Comparison of ENCODE assay signal across 26 mouse cellular contexts in the genomic region with DNA sequence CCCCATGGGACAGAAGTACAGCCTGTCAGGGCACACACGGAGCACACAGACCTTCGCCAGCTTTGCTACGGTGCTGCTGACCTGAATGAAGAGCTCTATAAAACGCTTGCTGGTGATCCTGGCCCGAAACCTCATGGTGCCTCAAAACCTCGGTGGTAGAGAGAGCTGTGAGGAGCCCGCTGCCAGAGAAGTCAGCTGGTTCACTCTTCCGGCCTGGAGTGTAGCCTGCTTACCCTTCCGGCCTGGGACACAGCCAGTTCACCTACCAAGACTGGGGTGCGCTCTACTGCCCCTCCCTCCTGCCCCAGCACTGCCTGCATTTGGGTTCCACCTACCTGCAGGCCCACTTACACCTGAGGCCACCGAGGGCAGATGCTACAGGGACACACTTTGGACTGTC. TPM values are rescaled to one million over a fixed set of nuclear protein-coding genes. Genes with fewer than 3 reads are reported as not detected.
DNase-seq lines count a peak whose midpoint lies in the region; ATAC-seq and TF ChIP-seq lines count a peak whose summit lies in the region.
"Had no signal": no experiment of that assay in that cellular context is flagged by ENCODE, and none has a peak within 500 bp of the region (broad histone marks: within the 10 kb centered on the region; RNA-seq: fewer than 3 reads in every experiment).

A gene (minus strand): TSS at position 220 of the 400 bp plus-strand sequence.

- in situ Hi-C loops in ES-E14 (cut with MboI; ENCODE audit: low sequenced_read_pairs in 2 of 2, unreplicated experiment in 2 of 2), result no loop called here

- H3K27ac ChIP-seq in heart, embryonic 11.5 days (ENCODE audit: low read depth, low read length), result no peak within 1 kb of the TSS
- 0 out of 2 replicates have a peak within 1 kb of the TSS, but pooled peaks have one; percentile 1 for H3K27ac ChIP-seq in spleen, adult 2 months (ENCODE audit: insufficient read depth, low read length)
- H3K27ac ChIP-seq in ES-E14 (ENCODE audit: insufficient read depth, low read depth, low read length, poor library complexity, severe bottlenecking), result no peak within 1 kb of the TSS
- H3K27ac ChIP-seq: forebrain, embryonic 10.5 days; hindbrain, embryonic 13.5 days; midbrain, embryonic 10.5 days had no signal

- TF ChIP-seq POLR2A in spleen, adult 2 months (IDR thresholded peaks at IDR 0.05; ENCODE audit: low read depth, low read length), result no peak

- ATAC-seq in heart, embryonic 11.5 days (replicated peaks; ENCODE audit: insufficient number of reproducible peaks, low FRiP score, low TSS enrichment), result no peak
- ATAC-seq in megakaryocyte-erythroid progenitor cell, adult 5-6 weeks (replicated peaks; ENCODE audit: low FRiP score, low TSS enrichment, poor library complexity, severe bottlenecking), result 0 out of 2 replicates have a peak, but pooled peaks have one; percentile 29
- ATAC-seq: forebrain, postnatal 0 days; inflammation-experienced regulatory T-cells, adult 6 months had no signal

- peak; percentile 86 for DNase-seq in heart, adult 11 months
- no peak for DNase-seq in spleen, adult 2 months (ENCODE audit: low read depth in 1 of 2, low spot score in 2 of 2)
- no peak for DNase-seq in spleen, adult 12 weeks (ENCODE audit: low spot score)
- no peak for DNase-seq in ES-E14 (ENCODE audit: low read depth, low spot score)
- DNase-seq in frontal cortex, postnatal 14 days (ENCODE audit: low spot score in 2 of 2), result no peak
- no peak for DNase-seq in ovary, adult 18-20 months (ENCODE audit: low spot score)
- DNase-seq: adrenal gland, postnatal 36 days; B cell, adult 2 months; forebrain, postnatal 0 days; heart, adult 18-20 months; kidney, adult 8-10 months; kidney, postnatal 14 days; left cerebral cortex, postnatal 4 days; liver; lung, postnatal 14 days; thymus, postnatal 25 days had no signal

- no peaks in the 10 kb centered on the region for H3K36me3 ChIP-seq in heart, embryonic 11.5 days (ENCODE audit: control insufficient read depth, insufficient read depth, low read length)
- no peaks in the 10 kb centered on the region for H3K36me3 ChIP-seq in spleen, adult 2 months (ENCODE audit: control insufficient read depth, insufficient read depth, low read length)
- H3K36me3 ChIP-seq in ES-E14 (ENCODE audit: control insufficient read depth, insufficient read depth, low read length, poor library complexity, severe bottlenecking), result 0 out of 2 replicates have a peak, but pooled peaks cover 2% of the 10 kb centered on the region

- H3K4me1 ChIP-seq in heart, embryonic 11.5 days (ENCODE audit: control insufficient read depth, insufficient read depth, low read length), result peaks cover 7% of the 10 kb centered on the region; the same call in 1 of the 2 replicates
- H3K4me1 ChIP-seq in spleen, adult 2 months (ENCODE audit: control insufficient read depth, insufficient read depth, insufficient read length), result peaks cover 3% of the 10 kb centered on the region; the same call in 1 of the 2 replicates
- H3K4me1 ChIP-seq in ES-E14 (ENCODE audit: control insufficient read depth in 2 of 2, insufficient read depth in 2 of 2, low read length in 2 of 2, poor library complexity in 1 of 2), result 0 out of 4 replicates have a peak, but pooled peaks cover 0 to 2% of the 10 kb centered on the region in 2 experiments
- H3K4me1 ChIP-seq: forebrain, embryonic 10.5 days; hindbrain, embryonic 13.5 days had no signal

- H3K4me2 ChIP-seq in heart, embryonic 11.5 days, result no peak within 1 kb of the TSS
- H3K4me2 ChIP-seq: hindbrain, embryonic 13.5 days had no signal

- H3K9me3 ChIP-seq in heart, embryonic 11.5 days (replicated peaks; ENCODE audit: control insufficient read depth, low read length), result no peaks in the 10 kb centered on the region
- no peaks in the 10 kb centered on the region for H3K9me3 ChIP-seq in ES-E14 (ENCODE audit: control insufficient read depth, insufficient read depth, low read depth, low read length)
- H3K9me3 ChIP-seq: forebrain, embryonic 10.5 days; G1E; hindbrain, embryonic 13.5 days; midbrain, embryonic 10.5 days had no signal

- no peak within 1 kb of the TSS for H3K9ac ChIP-seq in heart, embryonic 11.5 days (ENCODE audit: low read depth, low read length)
- H3K9ac ChIP-seq in ES-E14 (ENCODE audit: insufficient read depth, low read depth, low read length, poor library complexity, severe bottlenecking), result peak within 1 kb of the TSS; percentile 70; the same call in 1 of the 2 replicates
- H3K9ac ChIP-seq: forebrain, postnatal 0 days; hindbrain, embryonic 13.5 days had no signal

- H3K4me3 ChIP-seq in heart, embryonic 11.5 days (ENCODE audit: low read depth, low read length), result no peak within 1 kb of the TSS
- no peak within 1 kb of the TSS for H3K4me3 ChIP-seq in spleen, adult 2 months (ENCODE audit: extremely low read depth, insufficient read depth, insufficient read length)
- H3K4me3 ChIP-seq in ES-E14 (ENCODE audit: insufficient read depth in 1 of 2, low read depth in 1 of 2, low read length in 2 of 2, poor library complexity in 1 of 2, severe bottlenecking in 1 of 2), result peak within 1 kb of the TSS; percentile 68 to 74
- H3K4me3 ChIP-seq: forebrain, embryonic 10.5 days; hindbrain, embryonic 13.5 days; midbrain, embryonic 10.5 days had no signal

- WGBS in heart, embryonic 11.5 days (ENCODE audit: insufficient replicate concordance), result 87% methylated on average over 11 of the region's 11 CpGs
- 82% methylated on average over 11 of the region's 11 CpGs for WGBS in spleen, adult 2 months

- TF ChIP-seq CTCF in spleen, adult 2 months (IDR thresholded peaks at IDR 0.05; ENCODE audit: extremely low read depth, insufficient read depth, insufficient read length, insufficient replicate concordance), result no peak

- H3K27me3 ChIP-seq in heart, embryonic 11.5 days (ENCODE audit: control insufficient read depth, insufficient read depth, low read length), result no peaks in the 10 kb centered on the region
- H3K27me3 ChIP-seq in spleen, adult 2 months (ENCODE audit: control insufficient read depth, insufficient read depth, low read length), result no peaks in the 10 kb centered on the region
- H3K27me3 ChIP-seq: hindbrain, embryonic 13.5 days had no signal

TF ChIP-seq in ES-E14, 5 proteins besides CTCF, POLR2A, EP300 and RAD21:
- TF ChIP-seq HCFC1 (IDR thresholded peaks at IDR 0.05; ENCODE audit: borderline replicate concordance, insufficient read depth, low read length) (peak; percentile 77; the same call in 1 of the 2 replicates), ZNF384 (IDR thresholded peaks at IDR 0.05; ENCODE audit: low read depth, low read length) (no peak)

RNA-seq across cellular contexts. Expression of the gene that starts here (rescaled TPM):
- polyA plus RNA-seq in heart, embryonic 11.5 days (2014; fragmentation: Nextera tagmentation; extraction: Ambion mirVana), result not detected in 2 replicates
- 0.21 and 0.35 TPM in 2 replicates for polyA plus RNA-seq in spleen, adult 2 months (2012; rRNA removed)
- total RNA-seq in ES-E14 (2012; rRNA removed), result 4.5 and 4.8 TPM in 2 replicates
- total RNA-seq in megakaryocyte-erythroid progenitor cell, adult 5-6 weeks (2014; fragmentation: Nextera tagmentation), result 1.1 and 2.0 TPM in 2 replicates
- 1.4 TPM in 1 of 2 replicates, not detected in the other for total RNA-seq in megakaryocyte-erythroid progenitor cell, adult 5-6 weeks (2017)
- polyA plus RNA-seq: forebrain, embryonic 10.5 days; G1E; heart, postnatal 0 days; hindbrain, embryonic 13.5 days; neural tube, embryonic 11.5 days; stomach, embryonic 16.5 days had no signal

Comparison
In these comparisons a context has a peak if more than half of its experiments do, and no peak if none do; other contexts are left out.
1. H3K4me3 ChIP-seq: peak in ES-E14 (2 of 2); none in heart, embryonic 11.5 days (single experiment) and spleen, adult 2 months (single experiment).